Mouse (Mus musculus): Measurements from ENCODE around the gene Ppp6r2.

DNA sequence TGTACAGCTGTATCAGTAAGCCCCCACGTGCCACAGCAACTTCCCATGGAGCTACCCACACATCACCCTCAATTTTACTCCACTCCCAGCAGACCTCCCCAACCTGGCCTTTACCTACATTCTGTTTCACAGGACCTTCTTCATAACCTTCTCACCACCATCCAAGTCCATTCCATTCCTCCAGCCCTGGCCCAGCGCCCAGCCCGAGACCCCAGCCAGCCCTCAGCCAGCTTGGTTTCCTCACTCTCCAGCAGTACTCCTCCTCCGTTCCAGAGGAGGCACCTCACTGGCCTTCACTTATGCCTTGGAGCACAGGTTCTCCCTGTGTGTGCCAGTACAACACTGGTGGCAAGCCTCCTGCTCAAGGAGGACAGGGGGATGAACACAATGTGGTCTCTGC, 102.0 kb downstream of the Ppp6r2 start:
- TF ChIP-seq CTCF (IDR thresholded peaks at IDR 0.05; ENCODE audit: low read depth, low read length) (no peak), TAL1 (conservative IDR thresholded peaks at IDR 0.05; ENCODE audit: low read depth, low read length) (no peak), POLR2AphosphoS5 (IDR thresholded peaks at IDR 0.05; ENCODE audit: insufficient replicate concordance, low read depth, low read length) (no peak), GATA1 (IDR thresholded peaks at IDR 0.05; ENCODE audit: borderline replicate concordance, low read length) (no peak)
